Mouse (Mus musculus) inflammation-experienced regulatory T-cells, adult 6 months (primary cell): Measurements from ENCODE around the gene Zfp541. TPM values are rescaled to one million over a fixed set of nuclear protein-coding genes. Genes with fewer than 3 reads are reported as not detected.

Experiments used
- ATAC-seq: one replicate; pipeline ENCODE4 v1.8.0; 2017
- polyA plus RNA-seq, 3 experiments: library from polyadenylated mRNA; unstranded; fragments of 100-300 nt; shearing (Covaris generic); gene quantifications; one replicate each; pipeline ENCODE4 v1.2.1; 2017

Zfp541 gene
- polyA plus RNA-seq, 3 experiments from 2014 or later, result 0.07 TPM; not detected in 2

GRCm38 (mm10) chr7:16128899-16129298, 67.3 kb downstream of the Zfp541 start:
- ATAC-seq, result no peak

GRCm38 (mm10) chr7:16129421-16129845, 67.8 kb downstream of the Zfp541 start, which contains the start of gene Slc8a2:
TSS of gene Slc8a2 (plus strand) at chr7:16129826.
- no peak for ATAC-seq

GRCm38 (mm10) chr7:16129846-16130691, 68.5 kb downstream of the Zfp541 start:
- ATAC-seq, result no peak

GRCm38 (mm10) chr7:16130956-16131634, 69.5 kb downstream of the Zfp541 start:
- ATAC-seq, result no peak

- no peak for ATAC-seq
These were observed 70.6 kb downstream of the Zfp541 start for GRCm38 (mm10) chr7:16132161-16132581.

- ATAC-seq, result no peak
These were observed 71.3 kb downstream of the Zfp541 start for GRCm38 (mm10) chr7:16132926-16133325.

- no peak for ATAC-seq
These were observed 72.1 kb downstream of the Zfp541 start for GRCm38 (mm10) chr7:16133691-16134090.

GRCm38 (mm10) chr7:16134951-16135392, 73.4 kb downstream of the Zfp541 start:
- ATAC-seq, result no peak

Other genes starting within 250 kb of the Zfp541 start
- gene Obox6, start 222.1 kb upstream of the Zfp541 start, polyA plus RNA-seq, result not detected
- gene Crx, start 181.8 kb upstream of the Zfp541 start, polyA plus RNA-seq, result not detected
- not detected for gene Crxos, start 179.2 kb upstream of the Zfp541 start, polyA plus RNA-seq
- 100 to 1,000 TPM; 681 to 943 (median 889) TPM for gene Selenow, start 139.4 kb upstream of the Zfp541 start, polyA plus RNA-seq
- 100 to 1,000 TPM; 272 to 320 (median 288) TPM for gene Nop53, start 115.7 kb upstream of the Zfp541 start, polyA plus RNA-seq
- gene Ehd2, start 94.2 kb upstream of the Zfp541 start, polyA plus RNA-seq, result under 1 TPM in 2 of 3 experiments, not detected in 1; 0.19 to 0.34 TPM
- gene Bicra, start 13.9 kb upstream of the Zfp541 start, polyA plus RNA-seq, result 1 to 10 TPM; 2.7 to 4.4 (median 4.2) TPM
- gene Napa, start 36.6 kb downstream of the Zfp541 start, polyA plus RNA-seq, result 100 to 1,000 TPM; 191 to 298 (median 208) TPM
- gene Kptn, start 58.1 kb downstream of the Zfp541 start, polyA plus RNA-seq, result 10 to 100 TPM; 18.7 to 23.5 (median 19.2) TPM
- gene Slc8a2, start 68.0 kb downstream of the Zfp541 start, polyA plus RNA-seq, result not detected
- gene Meis3, start 113.3 kb downstream of the Zfp541 start, polyA plus RNA-seq, result 10 to 100 TPM in 2 of 3 experiments, 1 to 10 TPM in 1; 8.6 to 23.2 (median 20.8) TPM
- 10 to 100 TPM in 2 of 3 experiments, 1 to 10 TPM in 1; 8.3 to 12.4 (median 11.4) TPM for gene Dhx34, start 160.2 kb downstream of the Zfp541 start, polyA plus RNA-seq
- gene C5ar2, start 182.3 kb downstream of the Zfp541 start, polyA plus RNA-seq, result under 1 TPM in 1 of 3 experiments, not detected in 2; 0.23 TPM
- under 1 TPM in 1 of 3 experiments, not detected in 2; 0.21 TPM for gene C5ar1, start 197.7 kb downstream of the Zfp541 start, polyA plus RNA-seq
- gene Inafm1, start 211.8 kb downstream of the Zfp541 start, polyA plus RNA-seq, result 1 to 10 TPM in 2 of 3 experiments, under 1 TPM in 1; 0.96 to 2.4 (median 2.3) TPM
- 10 to 100 TPM; 10.6 to 16.3 (median 11.5) TPM for gene Ccdc9, start 225.0 kb downstream of the Zfp541 start, polyA plus RNA-seq
- gene Bbc3, start 246.6 kb downstream of the Zfp541 start, polyA plus RNA-seq, result 1 to 10 TPM in 2 of 3 experiments, under 1 TPM in 1; 0.42 to 1.5 (median 1.2) TPM